Mouse (Mus musculus) myocyte (in vitro differentiated cells): Measurements from ENCODE around the gene Gatb. TPM values are rescaled to one million over a fixed set of nuclear protein-coding genes. Genes with fewer than 3 reads are reported as not detected.

Experiments used
- H3K27me3 ChIP-seq: one replicate; pipeline ENCODE4 v1.6.1; 2011; ENCODE audit not compliant: control insufficient read depth, insufficient read depth, insufficient read length
- H3K36me3 ChIP-seq: one replicate; pipeline ENCODE4 v1.6.1; 2011; ENCODE audit not compliant: control insufficient read depth, insufficient read depth
- H3K4me2 ChIP-seq: one replicate; pipeline ENCODE4 v1.6.1; 2011; ENCODE audit warnings: low read depth, control low read depth
- H3K4me3 ChIP-seq: one replicate; pipeline ENCODE4 v1.5.1; 2011; ENCODE audit warnings: mild to moderate bottlenecking, control low read depth, moderate library complexity
- H3K79me2 ChIP-seq: one replicate; pipeline ENCODE4 v1.6.1; 2011; ENCODE audit not compliant: control insufficient read depth, insufficient read depth
- H3ac ChIP-seq: one replicate; pipeline ENCODE4 v1.6.1; 2011; ENCODE audit not compliant: control insufficient read depth, insufficient read length
- CEBPB ChIP-seq: IDR thresholded peaks from 2 replicates; pipeline ENCODE4 v1.6.1; 2011; ENCODE audit warnings: mild to moderate bottlenecking, moderate library complexity; ENCODE audit not compliant: poor library complexity, insufficient read depth, severe bottlenecking
- E2F4 ChIP-seq: IDR thresholded peaks from one replicate; pipeline ENCODE4 v1.6.1; 2011; ENCODE audit warnings: mild to moderate bottlenecking, control low read depth, moderate library complexity; ENCODE audit not compliant: insufficient read depth
- MAX ChIP-seq: IDR thresholded peaks from one replicate; pipeline ENCODE4 v1.6.1; 2011; ENCODE audit warnings: low read depth, mild to moderate bottlenecking, control low read depth
- MYOD1 ChIP-seq, 3 experiments: IDR thresholded peaks; one replicate each; pipeline ENCODE4 v1.6.1; 2011; ENCODE audit warnings: control low read depth in 2 of 3, low read depth in 2 of 3, mild to moderate bottlenecking in 2 of 3, moderate library complexity in 1 of 3; ENCODE audit not compliant: insufficient read length in 2 of 3, control insufficient read depth in 1 of 3
- MYOG ChIP-seq, 3 experiments: IDR thresholded peaks; one replicate each; pipeline ENCODE4 v1.6.1; 2011; ENCODE audit warnings: control low read depth in 2 of 3, low read depth in 2 of 3, mild to moderate bottlenecking in 2 of 3; ENCODE audit not compliant: insufficient read length in 2 of 3, control insufficient read depth in 1 of 3, insufficient read depth in 1 of 3
- POLR2A ChIP-seq: IDR thresholded peaks from one replicate; pipeline ENCODE4 v1.6.1; 2011; ENCODE audit warnings: low read depth, mild to moderate bottlenecking, control low read depth, moderate library complexity; ENCODE audit not compliant: insufficient read length
- POLR2AphosphoS2 ChIP-seq: IDR thresholded peaks from one replicate; pipeline ENCODE4 v1.6.1; 2011; ENCODE audit warnings: low read depth, control low read depth; ENCODE audit not compliant: insufficient read length
- REST ChIP-seq: IDR thresholded peaks from one replicate; pipeline ENCODE4 v1.6.1; 2011; ENCODE audit warnings: mild to moderate bottlenecking, control low read depth, moderate library complexity; ENCODE audit not compliant: insufficient read depth, insufficient read length
- SRF ChIP-seq: IDR thresholded peaks from one replicate; pipeline ENCODE4 v1.6.1; 2011; ENCODE audit warnings: low read depth; ENCODE audit not compliant: control insufficient read depth, insufficient read length
- TCF12 ChIP-seq: IDR thresholded peaks from one replicate; pipeline ENCODE4 v1.6.1; 2011; ENCODE audit warnings: mild to moderate bottlenecking, control low read depth; ENCODE audit not compliant: poor library complexity, insufficient read depth, severe bottlenecking
- TCF3 ChIP-seq: IDR thresholded peaks from one replicate; pipeline ENCODE4 v1.6.1; 2011; ENCODE audit warnings: low read depth, control low read depth; ENCODE audit not compliant: insufficient read length
- USF1 ChIP-seq: IDR thresholded peaks from one replicate; pipeline ENCODE4 v1.6.1; 2011; ENCODE audit warnings: low read depth, mild to moderate bottlenecking, control low read depth, moderate library complexity
- polyA plus RNA-seq: library from polyadenylated mRNA; unstranded; fragments of >200 nt; fragmentation: generic; extraction: Trizol; gene quantifications from one replicate; pipeline ENCODE4 v1.2.1, GENCODE M21; 2012; ENCODE audit warnings: missing spikeins

The Gatb gene
- polyA plus RNA-seq, 1 experiment = 14.3 TPM

DNA sequence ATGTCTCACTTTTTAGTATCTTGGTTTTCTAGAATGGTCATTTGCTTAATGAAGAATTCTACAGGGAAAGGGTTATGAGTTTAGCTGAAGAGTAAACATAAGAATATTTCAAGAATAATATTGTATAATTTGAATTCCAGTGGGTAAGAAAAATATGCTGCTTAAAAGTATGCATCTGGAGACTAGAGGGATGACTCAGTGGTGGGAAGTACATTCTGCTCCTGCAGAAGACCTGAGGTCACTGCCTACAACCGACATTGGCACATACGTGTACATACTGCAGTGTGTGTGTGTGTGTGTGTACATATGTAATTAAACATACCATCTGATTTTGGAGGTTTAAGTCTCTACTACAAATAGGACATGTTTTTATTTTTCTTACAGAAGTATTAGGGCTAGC, 61.7 kb downstream of the Gatb start:
- H3K36me3 ChIP-seq = no peaks in the 10 kb centered on the region
- no peak for TF ChIP-seq CEBPB
- no peaks in the 10 kb centered on the region for H3K79me2 ChIP-seq
- H3ac ChIP-seq = no peak overlapping the region
- H3K27me3 ChIP-seq = no peaks in the 10 kb centered on the region
- no peak overlapping the region for H3K4me2 ChIP-seq
- H3K4me3 ChIP-seq = no peak overlapping the region

DNA sequence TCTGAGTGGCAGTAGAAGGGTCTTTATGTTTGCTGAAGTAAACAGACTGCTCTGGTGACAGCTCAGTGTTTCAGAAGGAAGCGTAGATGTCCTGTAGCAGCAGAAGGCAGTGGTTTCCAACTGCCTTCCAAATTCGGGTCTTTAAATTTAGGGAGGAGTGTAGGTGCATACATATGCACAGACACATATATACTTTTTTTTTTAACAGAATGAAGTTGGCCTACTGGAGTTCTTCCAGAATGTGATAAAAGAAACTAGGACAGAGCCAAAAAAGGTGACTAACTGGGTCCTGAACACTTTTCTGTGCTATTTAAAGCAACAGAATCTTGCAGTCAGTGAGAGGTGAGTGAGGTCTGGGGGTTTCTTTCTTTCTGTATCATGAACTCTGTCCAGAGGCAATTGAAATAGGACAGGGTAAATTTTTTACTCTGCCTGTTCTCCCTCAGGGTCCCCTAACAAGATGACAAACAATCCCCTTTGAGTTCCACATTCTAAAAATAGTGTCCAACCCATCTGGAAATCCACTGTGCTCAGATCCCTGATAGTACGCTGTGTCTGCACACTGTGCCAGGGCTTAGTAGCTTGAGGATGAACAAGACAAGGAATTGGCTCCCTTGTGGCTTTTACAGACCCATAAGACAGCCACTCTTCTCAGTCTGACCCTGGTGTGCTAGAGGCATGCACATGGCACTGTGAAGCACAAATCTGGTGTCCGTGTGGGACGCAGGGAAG, 63.0 kb downstream of the Gatb start:
- no peak for TF ChIP-seq TCF3
- no peak for TF ChIP-seq TCF12

DNA sequence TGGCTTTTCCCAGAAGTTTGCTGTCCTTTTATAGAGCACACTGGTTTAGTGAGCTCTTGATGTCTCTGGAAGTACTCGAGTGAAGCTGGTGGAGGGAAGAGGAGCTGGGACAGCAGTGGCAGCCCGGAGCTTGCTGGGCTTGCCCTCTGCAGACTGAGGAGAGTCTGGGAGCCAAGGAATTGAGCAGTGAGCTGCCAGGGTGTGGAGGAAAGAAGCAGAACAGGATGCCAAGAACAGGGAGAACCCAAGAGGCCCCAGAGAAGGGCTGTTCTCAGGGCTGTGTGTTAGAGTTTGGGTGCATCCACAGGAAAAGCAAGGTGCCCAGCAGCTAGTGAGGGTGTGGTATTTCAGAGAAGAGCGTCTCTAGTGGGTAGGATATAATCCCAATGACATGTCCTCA, 67.8 kb downstream of the Gatb start:
- Histone ChIP-seq H3K4me3 (no peak overlapping the region), H3K27me3 (no peaks in the 10 kb centered on the region), H3K79me2 (no peaks in the 10 kb centered on the region), H3K36me3 (no peaks in the 10 kb centered on the region), H3ac (no peak overlapping the region), H3K4me2 (no peak overlapping the region)
- TF ChIP-seq E2F4 = no peak
- TF ChIP-seq REST = no peak
- no peak for TF ChIP-seq CEBPB
- TF ChIP-seq TCF3 = no peak
- TF ChIP-seq MYOD1 (IDR thresholded peaks at IDR 0.05; ENCODE audit: control insufficient read depth in 1 of 3, insufficient read length in 2 of 3, low read depth in 2 of 3) = no peak
- TF ChIP-seq MAX = no peak
- TF ChIP-seq TCF12 = no peak
- no peak for TF ChIP-seq MYOG (IDR thresholded peaks at IDR 0.05; ENCODE audit: control insufficient read depth in 1 of 3, insufficient read depth in 1 of 3, insufficient read length in 2 of 3, low read depth in 2 of 3)
- no peak for TF ChIP-seq POLR2AphosphoS2
- TF ChIP-seq SRF = no peak
- TF ChIP-seq POLR2A = no peak
- TF ChIP-seq USF1 = no peak

More for the DNA sequence above, 63.0 kb downstream of the Gatb start:
- Histone ChIP-seq H3K27me3 (no peaks in the 10 kb centered on the region), H3K36me3 (no peaks in the 10 kb centered on the region), H3ac (no peak overlapping the region), H3K4me2 (no peak overlapping the region), H3K79me2 (no peaks in the 10 kb centered on the region), H3K4me3 (no peak overlapping the region)

DNA sequence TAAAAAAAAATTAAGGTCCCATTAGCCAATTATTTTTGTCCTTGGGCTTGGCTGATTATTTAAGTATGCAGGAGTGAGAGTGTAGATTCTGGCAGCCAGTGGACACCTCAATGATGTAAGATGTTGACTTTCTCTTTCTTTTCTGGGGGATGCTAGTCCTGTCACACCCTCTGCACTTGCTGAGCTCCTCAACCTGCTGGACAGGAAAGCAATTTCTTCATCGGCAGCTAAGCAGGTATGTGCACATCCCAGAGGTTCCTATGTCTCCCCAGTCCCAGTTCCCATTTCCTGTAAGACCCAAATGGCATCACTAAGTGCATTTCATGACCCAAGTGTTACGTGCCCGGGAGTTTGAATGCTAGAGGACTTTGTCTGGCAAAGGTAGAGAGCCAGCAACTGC, 70.9 kb downstream of the Gatb start:
- no peak for TF ChIP-seq MYOG (IDR thresholded peaks at IDR 0.05; ENCODE audit: control insufficient read depth in 1 of 3, insufficient read depth in 1 of 3, insufficient read length in 2 of 3, low read depth in 2 of 3)
- TF ChIP-seq REST = no peak
- TF ChIP-seq POLR2A = no peak
- TF ChIP-seq E2F4 = no peak
- TF ChIP-seq MAX = no peak
- TF ChIP-seq TCF12 = no peak
- TF ChIP-seq POLR2AphosphoS2 = no peak
- no peak for TF ChIP-seq CEBPB
- TF ChIP-seq USF1 = no peak
- TF ChIP-seq MYOD1 (IDR thresholded peaks at IDR 0.05; ENCODE audit: control insufficient read depth in 1 of 3, insufficient read length in 2 of 3, low read depth in 2 of 3) = no peak
- no peak for TF ChIP-seq SRF
- H3K4me3 ChIP-seq = no peak overlapping the region
- no peak overlapping the region for H3ac ChIP-seq

DNA sequence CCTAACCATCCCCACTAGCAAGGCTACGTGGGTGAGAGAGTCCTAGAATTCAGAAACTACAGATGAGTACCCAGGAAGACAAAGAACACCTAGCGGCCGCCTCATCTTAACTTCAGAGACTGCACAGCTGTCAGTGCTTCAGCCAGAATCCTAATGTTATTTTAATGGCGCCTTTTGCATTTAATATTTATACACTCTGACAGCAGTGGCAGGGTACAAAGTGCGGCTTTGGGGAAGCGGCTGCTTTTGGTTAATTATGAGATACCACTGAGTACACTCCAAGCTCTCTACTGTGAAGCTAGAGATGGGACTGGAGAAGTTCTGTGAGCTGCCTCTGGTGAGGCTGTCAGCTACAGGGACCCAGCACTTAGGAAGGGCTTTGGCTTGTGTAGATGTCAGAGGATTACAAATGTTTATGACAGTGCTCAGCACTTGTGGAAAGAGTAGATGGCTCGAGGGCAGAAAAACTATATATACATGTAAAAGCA, 71.6 kb downstream of the Gatb start:
- Histone ChIP-seq H3K27me3 (no peaks in the 10 kb centered on the region), H3K79me2 (no peaks in the 10 kb centered on the region), H3K4me3 (no peak overlapping the region), H3K36me3 (no peaks in the 10 kb centered on the region), H3ac (no peak overlapping the region), H3K4me2 (no peak overlapping the region)
- no peak for TF ChIP-seq REST
- TF ChIP-seq MYOD1 (IDR thresholded peaks at IDR 0.05; ENCODE audit: control insufficient read depth in 1 of 3, insufficient read length in 2 of 3, low read depth in 2 of 3) = no peak
- no peak for TF ChIP-seq MYOG (IDR thresholded peaks at IDR 0.05; ENCODE audit: control insufficient read depth in 1 of 3, insufficient read depth in 1 of 3, insufficient read length in 2 of 3, low read depth in 2 of 3)
- TF ChIP-seq TCF3 = no peak
- TF ChIP-seq SRF = no peak
- no peak for TF ChIP-seq POLR2A
- TF ChIP-seq MAX = no peak
- TF ChIP-seq E2F4 = no peak
- TF ChIP-seq POLR2AphosphoS2 = no peak
- no peak for TF ChIP-seq TCF12
- TF ChIP-seq CEBPB = no peak
- no peak for TF ChIP-seq USF1

More for the DNA sequence above, 70.9 kb downstream of the Gatb start:
- H3K27me3 ChIP-seq = no peaks in the 10 kb centered on the region
- H3K4me2 ChIP-seq = no peak overlapping the region
- no peaks in the 10 kb centered on the region for H3K36me3 ChIP-seq
- no peaks in the 10 kb centered on the region for H3K79me2 ChIP-seq
